Mouse (Mus musculus) myocyte (in vitro differentiated cells): ENCODE data around the gene Dppa5a. TPM values are rescaled to one million over a fixed set of nuclear protein-coding genes. Genes with fewer than 3 reads are reported as not detected.

ENCODE experiments used
- H3K27me3 ChIP-seq: one replicate; pipeline ENCODE4 v1.6.1; 2011; ENCODE audit not compliant: control insufficient read depth, insufficient read depth, insufficient read length
- H3K36me3 ChIP-seq: one replicate; pipeline ENCODE4 v1.6.1; 2011; ENCODE audit not compliant: control insufficient read depth, insufficient read depth
- H3K4me2 ChIP-seq: one replicate; pipeline ENCODE4 v1.6.1; 2011; ENCODE audit warnings: low read depth, control low read depth
- H3K4me3 ChIP-seq: one replicate; pipeline ENCODE4 v1.5.1; 2011; ENCODE audit warnings: mild to moderate bottlenecking, control low read depth, moderate library complexity
- H3K79me2 ChIP-seq: one replicate; pipeline ENCODE4 v1.6.1; 2011; ENCODE audit not compliant: control insufficient read depth, insufficient read depth
- H3ac ChIP-seq: one replicate; pipeline ENCODE4 v1.6.1; 2011; ENCODE audit not compliant: control insufficient read depth, insufficient read length
- CEBPB ChIP-seq: IDR thresholded peaks from 2 replicates; pipeline ENCODE4 v1.6.1; 2011; ENCODE audit warnings: mild to moderate bottlenecking, moderate library complexity; ENCODE audit not compliant: poor library complexity, insufficient read depth, severe bottlenecking
- E2F4 ChIP-seq: IDR thresholded peaks from one replicate; pipeline ENCODE4 v1.6.1; 2011; ENCODE audit warnings: mild to moderate bottlenecking, control low read depth, moderate library complexity; ENCODE audit not compliant: insufficient read depth
- MAX ChIP-seq: IDR thresholded peaks from one replicate; pipeline ENCODE4 v1.6.1; 2011; ENCODE audit warnings: low read depth, mild to moderate bottlenecking, control low read depth
- MYOD1 ChIP-seq, 3 experiments: IDR thresholded peaks; one replicate each; pipeline ENCODE4 v1.6.1; 2011; ENCODE audit warnings: control low read depth in 2 of 3, low read depth in 2 of 3, mild to moderate bottlenecking in 2 of 3, moderate library complexity in 1 of 3; ENCODE audit not compliant: insufficient read length in 2 of 3, control insufficient read depth in 1 of 3
- MYOG ChIP-seq, 3 experiments: IDR thresholded peaks; one replicate each; pipeline ENCODE4 v1.6.1; 2011; ENCODE audit warnings: control low read depth in 2 of 3, low read depth in 2 of 3, mild to moderate bottlenecking in 2 of 3; ENCODE audit not compliant: insufficient read length in 2 of 3, control insufficient read depth in 1 of 3, insufficient read depth in 1 of 3
- POLR2A ChIP-seq: IDR thresholded peaks from one replicate; pipeline ENCODE4 v1.6.1; 2011; ENCODE audit warnings: low read depth, mild to moderate bottlenecking, control low read depth, moderate library complexity; ENCODE audit not compliant: insufficient read length
- POLR2AphosphoS2 ChIP-seq: IDR thresholded peaks from one replicate; pipeline ENCODE4 v1.6.1; 2011; ENCODE audit warnings: low read depth, control low read depth; ENCODE audit not compliant: insufficient read length
- REST ChIP-seq: IDR thresholded peaks from one replicate; pipeline ENCODE4 v1.6.1; 2011; ENCODE audit warnings: mild to moderate bottlenecking, control low read depth, moderate library complexity; ENCODE audit not compliant: insufficient read depth, insufficient read length
- SRF ChIP-seq: IDR thresholded peaks from one replicate; pipeline ENCODE4 v1.6.1; 2011; ENCODE audit warnings: low read depth; ENCODE audit not compliant: control insufficient read depth, insufficient read length
- TCF12 ChIP-seq: IDR thresholded peaks from one replicate; pipeline ENCODE4 v1.6.1; 2011; ENCODE audit warnings: mild to moderate bottlenecking, control low read depth; ENCODE audit not compliant: poor library complexity, insufficient read depth, severe bottlenecking
- TCF3 ChIP-seq: IDR thresholded peaks from one replicate; pipeline ENCODE4 v1.6.1; 2011; ENCODE audit warnings: low read depth, control low read depth; ENCODE audit not compliant: insufficient read length
- USF1 ChIP-seq: IDR thresholded peaks from one replicate; pipeline ENCODE4 v1.6.1; 2011; ENCODE audit warnings: low read depth, mild to moderate bottlenecking, control low read depth, moderate library complexity
- polyA plus RNA-seq: library from polyadenylated mRNA; unstranded; fragments of >200 nt; fragmentation: generic; extraction: Trizol; gene quantifications from one replicate; pipeline ENCODE4 v1.2.1, GENCODE M21; 2012; ENCODE audit warnings: missing spikeins

Dppa5a gene
- polyA plus RNA-seq, 1 experiment, result not detected

- Histone ChIP-seq H3K27me3 (no peaks in the 10 kb centered on the region), H3K36me3 (no peaks in the 10 kb centered on the region), H3ac (no peak overlapping the region), H3K4me3 (no peak overlapping the region), H3K4me2 (no peak overlapping the region), H3K79me2 (no peaks in the 10 kb centered on the region)
- no peak for TF ChIP-seq POLR2A
- TF ChIP-seq REST, result no peak
- TF ChIP-seq MYOG (IDR thresholded peaks at IDR 0.05; ENCODE audit: control insufficient read depth in 1 of 3, insufficient read depth in 1 of 3, insufficient read length in 2 of 3, low read depth in 2 of 3), result no peak
- TF ChIP-seq CEBPB, result no peak
- no peak for TF ChIP-seq TCF12
- TF ChIP-seq E2F4, result no peak
- TF ChIP-seq TCF3, result no peak
- TF ChIP-seq MYOD1 (IDR thresholded peaks at IDR 0.05; ENCODE audit: control insufficient read depth in 1 of 3, insufficient read length in 2 of 3, low read depth in 2 of 3), result no peak
- no peak for TF ChIP-seq USF1
- TF ChIP-seq POLR2AphosphoS2, result no peak
- no peak for TF ChIP-seq SRF
- no peak for TF ChIP-seq MAX
Measured at GRCm38 (mm10) chr9:78385893-78386292, 17.9 kb upstream of the Dppa5a start.

- Histone ChIP-seq H3ac (no peak within 1 kb of the TSS), H3K79me2 (no peaks in the 10 kb centered on the region), H3K27me3 (no peaks in the 10 kb centered on the region), H3K36me3 (no peaks in the 10 kb centered on the region), H3K4me2 (peak within 1 kb of the TSS; percentile 64), H3K4me3 (no peak within 1 kb of the TSS)
- TF ChIP-seq POLR2AphosphoS2, result no peak
- TF ChIP-seq TCF12, result no peak
- TF ChIP-seq TCF3, result no peak
- TF ChIP-seq MYOG (IDR thresholded peaks at IDR 0.05; ENCODE audit: control insufficient read depth in 1 of 3, insufficient read depth in 1 of 3, insufficient read length in 2 of 3, low read depth in 2 of 3), result no peak
- TF ChIP-seq USF1, result no peak
- TF ChIP-seq REST, result no peak
- TF ChIP-seq SRF, result no peak
- no peak for TF ChIP-seq E2F4
- TF ChIP-seq MAX, result no peak
- no peak for TF ChIP-seq POLR2A
- no peak for TF ChIP-seq MYOD1 (IDR thresholded peaks at IDR 0.05; ENCODE audit: control insufficient read depth in 1 of 3, insufficient read length in 2 of 3, low read depth in 2 of 3)
- TF ChIP-seq CEBPB, result no peak
Measured at GRCm38 (mm10) chr9:78378113-78378785, 10.3 kb upstream of the Dppa5a start, which contains the start of gene Ooep. Gene Ooep, minus strand, starts transcription at chr9:78378725.

GRCm38 (mm10) chr9:78377546-78377945 is 9.6 kb upstream of the Dppa5a start:
- H3K27me3 ChIP-seq, result no peaks in the 10 kb centered on the region
- no peak for TF ChIP-seq MYOD1 (IDR thresholded peaks at IDR 0.05; ENCODE audit: control insufficient read depth in 1 of 3, insufficient read length in 2 of 3, low read depth in 2 of 3)
- TF ChIP-seq POLR2AphosphoS2, result no peak
- TF ChIP-seq REST, result no peak
- no peak for TF ChIP-seq SRF
- no peak overlapping the region for H3K4me3 ChIP-seq

GRCm38 (mm10) chr9:78375486-78375885 is 7.5 kb upstream of the Dppa5a start:
- Histone ChIP-seq H3K4me2 (no peak overlapping the region), H3K27me3 (no peaks in the 10 kb centered on the region), H3K36me3 (no peaks in the 10 kb centered on the region), H3ac (no peak overlapping the region), H3K79me2 (no peaks in the 10 kb centered on the region), H3K4me3 (no peak overlapping the region)
- no peak for TF ChIP-seq MAX
- no peak for TF ChIP-seq POLR2AphosphoS2
- no peak for TF ChIP-seq SRF
- no peak for TF ChIP-seq REST
- no peak for TF ChIP-seq TCF3
- TF ChIP-seq CEBPB, result no peak
- no peak for TF ChIP-seq USF1
- no peak for TF ChIP-seq MYOG (IDR thresholded peaks at IDR 0.05; ENCODE audit: control insufficient read depth in 1 of 3, insufficient read depth in 1 of 3, insufficient read length in 2 of 3, low read depth in 2 of 3)
- TF ChIP-seq POLR2A, result no peak

More at GRCm38 (mm10) chr9:78377546-78377945, 9.6 kb upstream of the Dppa5a start:
- Histone ChIP-seq H3K4me2 (no peak overlapping the region), H3ac (no peak overlapping the region), H3K36me3 (no peaks in the 10 kb centered on the region), H3K79me2 (no peaks in the 10 kb centered on the region)

- no peaks in the 10 kb centered on the region for H3K79me2 ChIP-seq
- no peak for TF ChIP-seq REST
- no peak for TF ChIP-seq POLR2AphosphoS2
- no peaks in the 10 kb centered on the region for H3K36me3 ChIP-seq
- H3K4me2 ChIP-seq, result no peak overlapping the region
- no peak overlapping the region for H3K4me3 ChIP-seq
- no peaks in the 10 kb centered on the region for H3K27me3 ChIP-seq
- no peak overlapping the region for H3ac ChIP-seq
Measured at GRCm38 (mm10) chr9:78374885-78375389, 7.0 kb upstream of the Dppa5a start.
